In the genomic region with DNA sequence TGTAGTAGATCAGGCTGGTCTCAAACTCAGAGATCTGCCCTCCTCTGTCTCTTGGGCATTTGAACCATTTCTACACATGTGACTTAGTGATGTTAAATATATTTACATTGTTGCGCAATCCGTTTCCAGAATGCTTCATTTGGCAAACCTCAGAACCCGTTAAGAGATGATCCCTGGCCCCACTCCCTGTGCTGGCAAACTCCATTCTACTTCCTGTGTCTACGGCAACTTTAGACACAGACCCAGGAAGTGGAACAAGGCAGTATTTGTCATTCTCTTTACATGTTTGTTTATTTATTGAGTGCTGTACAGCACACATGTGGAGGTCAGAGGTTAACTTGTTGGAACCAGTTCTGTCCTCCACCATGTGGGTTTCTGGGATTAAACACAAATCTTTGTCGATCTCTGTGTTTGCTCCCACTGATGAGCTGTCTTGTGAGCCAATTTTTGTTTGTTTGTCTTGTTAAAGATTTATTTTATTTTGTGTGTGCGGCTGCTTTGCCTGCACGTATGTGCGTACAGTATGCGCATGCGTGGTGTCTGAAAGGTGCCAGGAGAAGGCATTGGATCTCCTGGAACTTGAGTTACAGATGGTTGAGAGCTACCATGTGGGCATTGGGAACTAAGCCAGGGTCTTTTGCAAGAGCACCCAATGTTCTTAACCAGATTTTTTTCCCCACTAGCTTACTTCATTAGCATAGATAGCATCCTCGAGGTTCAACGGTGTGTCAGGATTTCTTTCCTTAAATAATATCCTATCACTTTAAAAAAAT, we compare ENCODE assay signal across 9 mouse cellular contexts. TPM values are rescaled to one million over a fixed set of nuclear protein-coding genes. Genes with fewer than 3 reads are reported as not detected.
DNase-seq lines count a peak whose midpoint lies in the region.
"Had no signal": no experiment of that assay in that cellular context is flagged by ENCODE, and none has a peak within 500 bp of the region (broad histone marks: within the 10 kb centered on the region; RNA-seq: fewer than 3 reads in every experiment).

No protein-coding gene starts in this region.

- intact Hi-C loops in left cerebral cortex, postnatal 25 days (cut with DNase I): loop anchor here (1.0 kb wide), 1 partner anchor 30 kb away; the partner anchor contains the start of gene Ccdc177
- intact Hi-C loops in left cerebral cortex, postnatal 4 days (cut with DNase I): loop anchor here (2.0 kb wide), 1 partner anchor 31 kb away; the partner anchor contains the start of gene Ccdc177

- DNase-seq in left cerebral cortex, postnatal 25 days (ENCODE audit: low spot score in 2 of 2): peak; percentile 9 to 58
- DNase-seq in left cerebral cortex, postnatal 4 days: no peak
- DNase-seq in brain, adult 2 months (ENCODE audit: low read depth, low spot score): peak; percentile 73
- DNase-seq in layer of hippocampus, adult 18-20 months (ENCODE audit: low spot score in 2 of 2): peak; percentile 64 to 80
- peak; percentile 61 for DNase-seq in lung, postnatal 14 days
- DNase-seq in frontal cortex, postnatal 25 days (ENCODE audit: low spot score in 2 of 2): no peak
- DNase-seq in kidney, postnatal 14 days: no peak

RNA-seq across cellular contexts. Expression of gene Ccdc177, which starts 30.5 kb away (rescaled TPM):
- total RNA-seq in left cerebral cortex, postnatal 25 days (2021): 10 to 100 TPM; 12.9 to 15.5 TPM
- total RNA-seq in left cerebral cortex, postnatal 4 days (2021): 10 to 100 TPM; 17.1 to 19.5 TPM
- total RNA-seq in layer of hippocampus, adult 18-20 months (2021): 10 to 100 TPM; 16.2 to 16.3 TPM
- total RNA-seq: gastrocnemius, adult 18-20 months; neutrophil, adult 5-6 weeks had no signal

RNA-seq across cellular contexts. Expression of gene Plekhd1, which starts 37.6 kb away (rescaled TPM):
- 1 to 10 TPM; 1.6 to 1.8 TPM for total RNA-seq in left cerebral cortex, postnatal 25 days (2021)
- total RNA-seq in left cerebral cortex, postnatal 4 days (2021): 1 to 10 TPM; 1.4 to 1.6 TPM
- 1 to 10 TPM; 5.7 to 8.3 TPM for total RNA-seq in layer of hippocampus, adult 18-20 months (2021)
- total RNA-seq: neutrophil, adult 5-6 weeks had no signal

Comparison
In these comparisons a context has a peak if more than half of its experiments do, and no peak if none do; other contexts are left out.
1. DNase-seq: peak in left cerebral cortex, postnatal 25 days (2 of 2), brain, adult 2 months (single experiment), layer of hippocampus, adult 18-20 months (2 of 2) and lung, postnatal 14 days (single experiment); none in left cerebral cortex, postnatal 4 days (single experiment), frontal cortex, postnatal 25 days (0 of 2) and kidney, postnatal 14 days (single experiment).